Mouse (Mus musculus) lung, embryonic 16.5 days (tissue): ENCODE results near the gene Atp6v1fnb. TPM values are rescaled to one million over a fixed set of nuclear protein-coding genes. Genes with fewer than 3 reads are reported as not detected.

Source experiments
- ATAC-seq: fragments of 200-750 bp; cut with Nextera tagmentation; 2 replicates; pipeline ENCODE4 v1.8.0; 2017; ENCODE audit warnings: low read depth, mild to moderate bottlenecking, moderate library complexity
- H3K27ac ChIP-seq: fragments of 300-500 bp; sonication (generic); 2 replicates; pipeline ENCODE4 v1.5.1; 2014; ENCODE audit warnings: mild to moderate bottlenecking, control low read depth, low read length
- H3K27me3 ChIP-seq: fragments of 300-500 bp; sonication (generic); 2 replicates; pipeline ENCODE4 v1.6.1; 2014; ENCODE audit warnings: low read depth, low read length, mixed read lengths; ENCODE audit not compliant: control insufficient read depth, insufficient read depth
- H3K36me3 ChIP-seq: fragments of 300-500 bp; sonication (generic); 2 replicates; pipeline ENCODE4 v1.6.1; 2014; ENCODE audit warnings: low read length; ENCODE audit not compliant: control insufficient read depth, insufficient read depth
- H3K4me1 ChIP-seq: fragments of 300-500 bp; sonication (generic); replicated peaks from 2 replicates; pipeline ENCODE4 v1.6.1; 2014; ENCODE audit warnings: low read length, mixed read lengths; ENCODE audit not compliant: control insufficient read depth, insufficient read depth
- H3K4me2 ChIP-seq: fragments of 300-500 bp; sonication (generic); 2 replicates; pipeline ENCODE4 v1.6.1; 2014; ENCODE audit warnings: low read depth, low read length, control low read depth
- H3K4me3 ChIP-seq: fragments of 300-500 bp; sonication (generic); 2 replicates; pipeline ENCODE4 v1.5.1; 2014; ENCODE audit warnings: mild to moderate bottlenecking, low read length, control low read depth
- H3K9ac ChIP-seq: fragments of 300-500 bp; sonication (generic); 2 replicates; pipeline ENCODE4 v1.6.1; 2014; ENCODE audit warnings: low read length, control low read depth
- H3K9me3 ChIP-seq: fragments of 300-500 bp; sonication (generic); 2 replicates; pipeline ENCODE4 v1.6.1; 2016; ENCODE audit warnings: low read length; ENCODE audit not compliant: control insufficient read depth
- WGBS: fragments of 180-500 bp; shearing (Covaris S2); extraction: QIAGEN DNeasy Blood & Tissue Kit; methylation state at CpG from one replicate; pipeline ENCODE4 v1.1.7; 2014; 5-methylcytosine and 5-hydroxymethylcytosine counted together
- polyA plus RNA-seq: library from polyadenylated mRNA; unstranded; fragments of >200 nt; fragmentation: Nextera tagmentation; extraction: Ambion mirVana; gene quantifications from 2 replicates; pipeline ENCODE4 v1.2.1, GENCODE M21; 2015

Atp6v1fnb gene
- polyA plus RNA-seq, 1 experiment from 2014 or later = not detected

DNA sequence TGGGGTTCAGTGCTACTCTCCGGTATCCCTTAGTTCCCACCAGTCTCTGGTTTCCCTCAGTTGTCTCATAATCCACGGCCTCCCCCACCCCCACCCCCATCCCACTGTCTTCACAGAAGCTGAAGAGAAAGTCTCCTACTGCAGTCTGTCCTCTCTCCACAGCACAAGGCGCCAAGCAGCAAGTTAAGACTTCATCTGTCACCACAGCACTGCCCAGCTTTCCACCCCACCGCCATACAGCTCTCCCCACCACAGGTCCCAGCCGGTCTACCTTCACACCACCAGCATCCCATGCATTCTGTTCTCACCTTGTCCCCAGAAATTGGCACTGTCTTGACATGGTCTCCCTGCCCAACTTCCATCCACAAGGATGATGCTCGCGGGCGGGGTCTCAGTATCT lies 35.6 kb downstream of the Atp6v1fnb start:
- Histone ChIP-seq H3K9ac (peak overlapping the region; percentile 68), H3K27ac (no peak overlapping the region), H3K36me3 (no peaks in the 10 kb centered on the region), H3K4me1 (peaks cover 14% of the 10 kb centered on the region), H3K27me3 (peaks cover 2% of the 10 kb centered on the region; the same call in 1 of the 2 replicates), H3K9me3 (no peaks in the 10 kb centered on the region), H3K4me3 (peak overlapping the region; percentile 67), H3K4me2 (peak overlapping the region; percentile 76)
- peak; percentile 20; the same call in 1 of the 2 replicates for ATAC-seq
- 20% methylated on average over 8 of the region's 8 CpGs for whole genome bisulfite sequencing

DNA sequence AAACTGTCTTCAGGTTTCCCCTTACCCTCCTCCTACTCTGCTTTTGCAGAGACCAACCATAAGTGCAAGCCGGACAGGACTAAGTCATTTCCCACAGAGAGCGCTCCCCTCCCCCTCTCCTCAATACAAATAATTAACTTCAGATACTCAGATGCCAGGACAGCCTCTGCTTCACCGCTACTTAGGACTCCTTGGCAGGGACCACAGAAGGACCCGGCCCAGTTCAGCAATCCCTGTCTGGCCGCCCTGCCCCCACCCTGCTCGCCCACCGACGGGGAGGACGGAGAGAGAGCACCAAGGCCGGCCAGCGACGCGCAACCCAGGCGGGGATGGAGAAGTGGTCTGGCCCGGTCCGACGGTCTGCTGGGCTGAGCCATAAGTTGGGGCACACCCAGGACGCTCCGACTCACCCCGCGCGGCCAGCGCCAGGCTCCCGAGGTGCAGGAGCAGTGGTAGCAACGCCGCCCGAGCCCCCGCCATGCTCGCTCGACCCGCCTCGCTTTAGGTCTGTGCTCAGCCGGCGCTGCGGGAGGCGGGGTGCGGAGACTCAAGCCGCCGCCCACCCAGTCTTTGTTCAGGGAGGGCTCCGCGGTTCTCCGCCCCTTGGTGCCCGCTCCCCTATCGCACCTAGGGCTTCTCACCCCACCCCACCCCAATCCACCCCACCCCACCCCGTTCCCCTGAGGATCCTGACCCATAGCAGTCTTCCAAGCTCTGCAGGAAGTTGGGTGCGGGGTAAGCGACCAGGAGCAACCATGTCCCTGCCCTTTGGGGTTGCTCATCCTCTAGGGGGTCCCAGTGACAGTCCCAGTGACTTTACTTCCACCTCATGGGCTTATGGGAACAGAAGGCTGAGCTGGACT lies 36.4 kb downstream of the Atp6v1fnb start, which contains the start of gene Kcp:
TSS of gene Kcp (minus strand) at position 506 of the 863 bp plus-strand sequence.
- Histone ChIP-seq H3K36me3 (no peaks in the 10 kb centered on the region), H3K27ac (no peak within 1 kb of the TSS), H3K9me3 (no peaks in the 10 kb centered on the region), H3K4me1 (peaks cover 17% of the 10 kb centered on the region), H3K9ac (peak within 1 kb of the TSS; percentile 68), H3K4me2 (peak within 1 kb of the TSS; percentile 76), H3K4me3 (peak within 1 kb of the TSS; percentile 67), H3K27me3 (peaks cover 2% of the 10 kb centered on the region; the same call in 1 of the 2 replicates)
- 1% methylated on average over 31 of the region's 47 CpGs for WGBS
- peak; percentile 74 for ATAC-seq

DNA sequence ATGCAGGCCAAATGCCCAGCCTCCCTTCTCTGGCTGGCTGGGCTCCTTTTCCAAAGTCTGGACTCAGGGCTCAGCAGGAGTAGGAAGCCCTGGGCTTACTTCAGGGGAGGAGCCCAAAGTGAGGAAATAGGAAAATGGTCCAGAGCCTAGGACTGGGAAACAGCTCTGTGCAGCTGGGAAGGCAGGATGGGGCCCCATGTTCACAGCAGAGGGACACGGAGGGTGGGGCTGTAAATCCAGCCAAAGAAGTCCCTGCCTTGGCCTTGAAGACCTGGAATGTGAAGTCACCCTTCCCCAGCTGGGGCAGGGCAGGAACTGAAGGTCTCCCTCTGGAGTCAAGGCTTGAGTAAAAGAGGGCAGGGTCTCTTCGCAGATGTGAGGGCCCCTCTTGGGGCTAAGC lies 37.8 kb downstream of the Atp6v1fnb start:
- no peak overlapping the region for H3K4me2 ChIP-seq

DNA sequence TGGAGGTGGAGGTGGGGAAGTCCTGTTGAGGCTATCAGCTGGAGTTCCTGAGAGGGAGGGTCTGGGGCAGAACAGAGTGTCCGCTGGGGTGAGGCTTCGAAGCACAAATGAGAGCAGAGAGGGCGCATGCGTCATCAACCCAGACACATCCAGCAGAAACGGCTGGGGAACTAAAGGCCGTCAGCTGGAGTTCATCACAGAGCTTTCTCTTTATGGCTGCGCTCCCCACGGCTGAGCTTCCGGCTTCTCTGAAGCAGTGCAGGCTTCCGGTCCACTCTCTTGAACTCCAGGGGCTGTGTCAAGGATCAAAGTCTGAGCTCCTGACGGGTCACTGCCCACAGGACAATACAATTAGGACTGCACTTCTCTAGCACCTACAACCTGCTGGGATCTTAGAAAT lies 42.0 kb downstream of the Atp6v1fnb start:
- under 1% methylated on average over 11 of the region's 11 CpGs for WGBS
- Histone ChIP-seq H3K27ac (peak overlapping the region; percentile 33), H3K4me1 (peaks cover 10% of the 10 kb centered on the region; the same call in 1 of the 2 replicates), H3K4me2 (peak overlapping the region; percentile 39), H3K9me3 (no peaks in the 10 kb centered on the region), H3K9ac (no peak overlapping the region), H3K4me3 (peak overlapping the region; percentile 12), H3K27me3 (no peaks in the 10 kb centered on the region), H3K36me3 (no peaks in the 10 kb centered on the region)
- peak; percentile 83 for ATAC-seq

More for the DNA sequence above, 37.8 kb downstream of the Atp6v1fnb start:
- Histone ChIP-seq H3K27me3 (peaks cover 2% of the 10 kb centered on the region; the same call in 1 of the 2 replicates), H3K9ac (no peak overlapping the region), H3K9me3 (no peaks in the 10 kb centered on the region), H3K27ac (no peak overlapping the region), H3K36me3 (no peaks in the 10 kb centered on the region), H3K4me1 (peaks cover 22% of the 10 kb centered on the region), H3K4me3 (no peak overlapping the region)
- ATAC-seq = no peak
- WGBS = 33% methylated on average over 2 of the region's 2 CpGs

DNA sequence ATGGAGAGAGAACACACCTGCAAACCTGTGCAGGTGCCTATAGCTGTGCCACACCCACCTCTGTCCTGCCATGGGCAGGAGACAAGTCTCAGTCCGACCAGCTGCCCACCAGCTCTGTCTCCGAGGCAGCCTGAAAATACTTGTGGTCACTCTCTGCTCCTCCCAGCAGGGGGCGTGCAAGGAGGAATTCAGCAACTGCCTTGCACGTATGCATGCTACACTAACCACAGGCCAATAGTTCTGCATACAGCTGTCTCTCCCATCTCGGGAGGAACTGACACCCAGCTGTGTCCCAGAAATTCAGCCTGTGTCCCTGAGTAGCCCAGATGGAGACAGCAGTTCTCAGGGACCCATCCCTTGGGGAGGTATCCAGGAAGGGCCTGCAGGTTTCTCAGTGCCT lies 45.9 kb downstream of the Atp6v1fnb start:
- Histone ChIP-seq H3K4me2 (no peak overlapping the region), H3K4me1 (peaks cover 7% of the 10 kb centered on the region; the same call in 1 of the 2 replicates), H3K27me3 (no peaks in the 10 kb centered on the region), H3K9ac (no peak overlapping the region), H3K27ac (no peak overlapping the region), H3K4me3 (no peak overlapping the region), H3K9me3 (no peaks in the 10 kb centered on the region), H3K36me3 (no peaks in the 10 kb centered on the region)
- WGBS = 2% methylated on average over 5 of the region's 5 CpGs
- peak; percentile 29; the same call in 1 of the 2 replicates for ATAC-seq

DNA sequence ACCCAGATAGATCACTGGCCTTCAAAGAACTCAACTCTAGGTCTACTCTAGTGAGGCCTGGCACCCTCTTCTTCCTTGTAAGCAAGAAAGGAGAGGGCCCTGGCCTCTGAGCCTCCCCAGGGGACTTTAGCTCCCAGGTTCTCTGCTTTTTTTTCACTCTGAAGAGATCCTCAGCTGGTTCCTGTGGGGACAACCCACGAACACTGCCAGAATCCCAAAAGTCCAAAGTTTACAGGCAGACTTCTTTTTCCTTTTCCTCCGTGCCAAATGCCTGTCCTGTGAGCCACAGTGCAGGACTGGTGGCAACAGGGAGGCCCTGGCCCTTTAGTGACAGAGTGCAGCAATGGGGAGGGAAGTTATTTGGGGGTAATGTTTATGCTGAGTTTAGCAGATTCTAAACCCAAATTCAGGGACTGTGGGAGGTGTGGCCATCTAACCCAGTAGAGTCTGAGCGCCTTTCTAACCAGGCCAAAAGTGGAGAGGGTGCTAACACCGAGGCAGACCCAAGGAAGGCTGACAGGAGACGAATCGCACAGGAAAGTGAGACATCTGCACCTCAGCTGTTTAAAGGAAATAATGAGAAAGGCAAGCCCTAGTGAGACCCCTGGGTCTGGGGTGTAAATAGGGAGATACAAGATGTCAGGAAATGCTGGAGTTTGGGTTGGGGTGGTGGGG lies 51.5 kb downstream of the Atp6v1fnb start:
- no peak overlapping the region for H3K4me2 ChIP-seq
- H3K9me3 ChIP-seq = no peaks in the 10 kb centered on the region
- no peak overlapping the region for H3K4me3 ChIP-seq
- peaks cover 17% of the 10 kb centered on the region; the same call in 1 of the 2 replicates for H3K27me3 ChIP-seq
- H3K27ac ChIP-seq = no peak overlapping the region
- H3K36me3 ChIP-seq = no peaks in the 10 kb centered on the region
- 56% methylated on average over 6 of the region's 6 CpGs for WGBS
- ATAC-seq = no peak
- H3K4me1 ChIP-seq = peaks cover 10% of the 10 kb centered on the region
- H3K9ac ChIP-seq = no peak overlapping the region

Other genes with a start within 250 kb of the Atp6v1fnb start
- 41.7 and 44.2 TPM in 2 replicates for gene Hilpda, start 198.9 kb upstream of the Atp6v1fnb start, polyA plus RNA-seq
- gene Fam71f2, start 191.8 kb upstream of the Atp6v1fnb start, polyA plus RNA-seq = 0.51 and 0.57 TPM in 2 replicates
- not detected in 2 replicates for gene Fam71f1, start 152.3 kb upstream of the Atp6v1fnb start, polyA plus RNA-seq
- 442 and 447 TPM in 2 replicates for gene Calu, start 123.4 kb upstream of the Atp6v1fnb start, polyA plus RNA-seq
- gene Opn1sw, start 83.0 kb upstream of the Atp6v1fnb start, polyA plus RNA-seq = 0.35 and 0.48 TPM in 2 replicates
- gene Ccdc136, start 75.1 kb upstream of the Atp6v1fnb start, polyA plus RNA-seq = 12.8 and 13.8 TPM in 2 replicates
- gene Flnc, start 38.2 kb upstream of the Atp6v1fnb start, polyA plus RNA-seq = 5.7 and 5.8 TPM in 2 replicates
- 208 and 220 TPM in 2 replicates for gene Atp6v1f, start 3.7 kb upstream of the Atp6v1fnb start, polyA plus RNA-seq
- gene Kcp, start 36.5 kb downstream of the Atp6v1fnb start, polyA plus RNA-seq = 11.5 and 12.6 TPM in 2 replicates
- gene Irf5, start 55.2 kb downstream of the Atp6v1fnb start, polyA plus RNA-seq = 5.5 and 6.8 TPM in 2 replicates
- 79.6 and 81.9 TPM in 2 replicates for gene Tnpo3, start 138.4 kb downstream of the Atp6v1fnb start, polyA plus RNA-seq
- 3.5 and 3.6 TPM in 2 replicates for gene Tspan33, start 222.8 kb downstream of the Atp6v1fnb start, polyA plus RNA-seq